Mouse (Mus musculus): ENCODE data around the gene Col6a2. TPM values are rescaled to one million over a fixed set of nuclear protein-coding genes. Genes with fewer than 3 reads are reported as not detected.

Col6a2 gene
- 164 and 184 TPM in 2 replicates for polyA plus RNA-seq (2014; fragmentation: Nextera tagmentation; extraction: Ambion mirVana)

- peak; percentile 96 for ATAC-seq (replicated peaks; ENCODE audit: low FRiP score, low TSS enrichment, low read depth)
- peak within 1 kb of the TSS; percentile 67 for H3K9ac ChIP-seq (ENCODE audit: low read length)
Observed at GRCm38 (mm10) chr10:76622928-76623680, at the start of gene Col6a2. Gene Col6a2 (minus strand): TSS chr10:76623630.

DNA sequence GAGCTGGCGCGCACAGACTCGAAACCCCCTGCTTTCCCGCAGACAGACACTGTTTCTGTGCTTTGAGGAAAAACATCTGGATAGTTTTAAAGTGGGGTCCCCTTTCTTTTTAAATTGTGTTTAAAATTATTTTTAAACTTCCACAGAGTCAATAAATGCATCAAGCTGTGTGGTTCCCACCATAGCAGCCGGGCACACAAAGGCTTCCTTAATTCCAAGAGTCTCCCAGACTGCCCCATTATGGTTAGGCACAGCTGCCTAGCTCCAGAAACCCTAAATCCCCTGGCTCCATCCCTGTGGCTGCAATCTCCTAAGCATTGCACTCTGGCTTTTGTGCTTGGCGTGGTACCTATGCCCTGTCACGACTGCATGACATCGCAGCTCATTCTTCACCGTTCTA, 48.5 kb upstream of the Col6a2 start:
- Histone ChIP-seq H3K4me2 (ENCODE audit: low read length) (no peak overlapping the region), H3K9me3 (ENCODE audit: control insufficient read depth, low read length) (no peaks in the 10 kb centered on the region), H3K36me3 (ENCODE audit: control insufficient read depth, insufficient read depth, low read length) (no peaks in the 10 kb centered on the region), H3K4me1 (replicated peaks; ENCODE audit: control insufficient read depth, insufficient read depth, low read length) (no peaks in the 10 kb centered on the region; the same call in 1 of the 2 replicates), H3K4me3 (ENCODE audit: low read depth, low read length) (no peak overlapping the region), H3K27me3 (replicated peaks; ENCODE audit: control insufficient read depth, insufficient read depth, low read length) (no peaks in the 10 kb centered on the region), H3K9ac (ENCODE audit: low read length) (no peak overlapping the region), H3K27ac (ENCODE audit: low read depth) (peak overlapping the region; percentile 62; the same call in 1 of the 2 replicates)
- ATAC-seq (replicated peaks; ENCODE audit: low FRiP score, low TSS enrichment, low read depth): no peak
- WGBS: 58% methylated on average over 9 of the region's 9 CpGs
- peak; percentile 51 for DNase-seq (ENCODE audit: low spot score)

More at GRCm38 (mm10) chr10:76622928-76623680, at the start of gene Col6a2:
- H3K27me3 ChIP-seq (replicated peaks; ENCODE audit: control insufficient read depth, insufficient read depth, low read length): no peaks in the 10 kb centered on the region
- H3K9me3 ChIP-seq (ENCODE audit: control insufficient read depth, low read length): no peaks in the 10 kb centered on the region
- peak within 1 kb of the TSS; percentile 80 for H3K4me2 ChIP-seq (ENCODE audit: low read length)
- DNase-seq (ENCODE audit: low spot score): peak; percentile 98
- peaks cover 18% of the 10 kb centered on the region for H3K4me1 ChIP-seq (replicated peaks; ENCODE audit: control insufficient read depth, insufficient read depth, low read length)
- WGBS: 3% methylated on average over 29 of the region's 31 CpGs
- H3K36me3 ChIP-seq (ENCODE audit: control insufficient read depth, insufficient read depth, low read length): 0 out of 2 replicates have a peak, but pooled peaks cover 5% of the 10 kb centered on the region
- peak within 1 kb of the TSS; percentile 85 for H3K27ac ChIP-seq (ENCODE audit: low read depth)
- H3K4me3 ChIP-seq (ENCODE audit: low read depth, low read length): peak within 1 kb of the TSS; percentile 61

DNA sequence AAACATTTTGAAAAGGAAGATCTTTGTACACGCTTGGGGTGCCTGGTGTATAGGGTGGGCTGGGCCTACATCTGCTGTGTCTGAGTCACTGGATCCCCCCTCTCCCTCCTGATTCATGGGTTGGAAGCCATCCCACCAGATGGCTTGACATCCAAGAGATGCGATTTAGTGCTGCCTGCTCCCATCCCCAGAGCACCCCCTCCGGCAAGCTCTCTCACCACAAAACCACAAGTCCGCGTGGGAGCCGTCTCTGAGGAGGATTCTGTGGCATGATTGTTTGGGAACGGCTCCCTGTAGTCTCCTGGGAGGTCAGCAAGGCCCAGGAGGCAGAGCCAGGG, 45.5 kb upstream of the Col6a2 start:
- peak; percentile 53 for DNase-seq (ENCODE audit: low spot score)
- H3K27ac ChIP-seq (ENCODE audit: low read depth): peak overlapping the region; percentile 57; the same call in 1 of the 2 replicates
- no peak overlapping the region for H3K4me3 ChIP-seq (ENCODE audit: low read depth, low read length)
- H3K27me3 ChIP-seq (replicated peaks; ENCODE audit: control insufficient read depth, insufficient read depth, low read length): no peaks in the 10 kb centered on the region
- H3K4me2 ChIP-seq (ENCODE audit: low read length): no peak overlapping the region
- peaks cover 9% of the 10 kb centered on the region for H3K4me1 ChIP-seq (replicated peaks; ENCODE audit: control insufficient read depth, insufficient read depth, low read length)
- peak; percentile 71; the same call in 1 of the 2 replicates for ATAC-seq (replicated peaks; ENCODE audit: low FRiP score, low TSS enrichment, low read depth)
- H3K36me3 ChIP-seq (ENCODE audit: control insufficient read depth, insufficient read depth, low read length): no peaks in the 10 kb centered on the region
- H3K9me3 ChIP-seq (ENCODE audit: control insufficient read depth, low read length): 0 out of 2 replicates have a peak, but pooled peaks cover 9% of the 10 kb centered on the region
- WGBS: 46% methylated on average over 7 of the region's 7 CpGs
- no peak overlapping the region for H3K9ac ChIP-seq (ENCODE audit: low read length)

GRCm38 (mm10) chr10:76668261-76668946, 45.0 kb upstream of the Col6a2 start:
- DNase-seq (ENCODE audit: low spot score): peak; percentile 43
- 72% methylated on average over 4 of the region's 4 CpGs for WGBS

GRCm38 (mm10) chr10:76667197-76667805, 43.9 kb upstream of the Col6a2 start:
- H3K27ac ChIP-seq (ENCODE audit: low read depth): no peak overlapping the region
- no peak overlapping the region for H3K4me3 ChIP-seq (ENCODE audit: low read depth, low read length)
- 94% methylated on average over 1 of the region's 1 CpGs for WGBS
- H3K9ac ChIP-seq (ENCODE audit: low read length): no peak overlapping the region
- H3K9me3 ChIP-seq (ENCODE audit: control insufficient read depth, low read length): 0 out of 2 replicates have a peak, but pooled peaks cover 9% of the 10 kb centered on the region
- H3K36me3 ChIP-seq (ENCODE audit: control insufficient read depth, insufficient read depth, low read length): no peaks in the 10 kb centered on the region
- DNase-seq (ENCODE audit: low spot score) (peak; percentile 33), ATAC-seq (replicated peaks; ENCODE audit: low FRiP score, low TSS enrichment, low read depth) (no peak)
- no peaks in the 10 kb centered on the region for H3K27me3 ChIP-seq (replicated peaks; ENCODE audit: control insufficient read depth, insufficient read depth, low read length)
- H3K4me2 ChIP-seq (ENCODE audit: low read length): no peak overlapping the region
- H3K4me1 ChIP-seq (replicated peaks; ENCODE audit: control insufficient read depth, insufficient read depth, low read length): peaks cover 13% of the 10 kb centered on the region

More at GRCm38 (mm10) chr10:76668261-76668946, 45.0 kb upstream of the Col6a2 start:
- Histone ChIP-seq H3K9me3 (ENCODE audit: control insufficient read depth, low read length) (0 out of 2 replicates have a peak, but pooled peaks cover 9% of the 10 kb centered on the region), H3K4me2 (ENCODE audit: low read length) (no peak overlapping the region), H3K27me3 (replicated peaks; ENCODE audit: control insufficient read depth, insufficient read depth, low read length) (no peaks in the 10 kb centered on the region), H3K9ac (ENCODE audit: low read length) (no peak overlapping the region), H3K4me3 (ENCODE audit: low read depth, low read length) (no peak overlapping the region), H3K27ac (ENCODE audit: low read depth) (peak overlapping the region; percentile 52), H3K4me1 (replicated peaks; ENCODE audit: control insufficient read depth, insufficient read depth, low read length) (peaks cover 12% of the 10 kb centered on the region), H3K36me3 (ENCODE audit: control insufficient read depth, insufficient read depth, low read length) (no peaks in the 10 kb centered on the region)
- ATAC-seq (replicated peaks; ENCODE audit: low FRiP score, low TSS enrichment, low read depth): peak; percentile 14; the same call in 1 of the 2 replicates

- H3K27ac ChIP-seq (ENCODE audit: low read depth): peak overlapping the region; percentile 83
- WGBS: 94% methylated on average over 11 of the region's 11 CpGs
- DNase-seq (ENCODE audit: low spot score): no peak
Observed at GRCm38 (mm10) chr10:76665551-76665950, 42.1 kb upstream of the Col6a2 start.

DNA sequence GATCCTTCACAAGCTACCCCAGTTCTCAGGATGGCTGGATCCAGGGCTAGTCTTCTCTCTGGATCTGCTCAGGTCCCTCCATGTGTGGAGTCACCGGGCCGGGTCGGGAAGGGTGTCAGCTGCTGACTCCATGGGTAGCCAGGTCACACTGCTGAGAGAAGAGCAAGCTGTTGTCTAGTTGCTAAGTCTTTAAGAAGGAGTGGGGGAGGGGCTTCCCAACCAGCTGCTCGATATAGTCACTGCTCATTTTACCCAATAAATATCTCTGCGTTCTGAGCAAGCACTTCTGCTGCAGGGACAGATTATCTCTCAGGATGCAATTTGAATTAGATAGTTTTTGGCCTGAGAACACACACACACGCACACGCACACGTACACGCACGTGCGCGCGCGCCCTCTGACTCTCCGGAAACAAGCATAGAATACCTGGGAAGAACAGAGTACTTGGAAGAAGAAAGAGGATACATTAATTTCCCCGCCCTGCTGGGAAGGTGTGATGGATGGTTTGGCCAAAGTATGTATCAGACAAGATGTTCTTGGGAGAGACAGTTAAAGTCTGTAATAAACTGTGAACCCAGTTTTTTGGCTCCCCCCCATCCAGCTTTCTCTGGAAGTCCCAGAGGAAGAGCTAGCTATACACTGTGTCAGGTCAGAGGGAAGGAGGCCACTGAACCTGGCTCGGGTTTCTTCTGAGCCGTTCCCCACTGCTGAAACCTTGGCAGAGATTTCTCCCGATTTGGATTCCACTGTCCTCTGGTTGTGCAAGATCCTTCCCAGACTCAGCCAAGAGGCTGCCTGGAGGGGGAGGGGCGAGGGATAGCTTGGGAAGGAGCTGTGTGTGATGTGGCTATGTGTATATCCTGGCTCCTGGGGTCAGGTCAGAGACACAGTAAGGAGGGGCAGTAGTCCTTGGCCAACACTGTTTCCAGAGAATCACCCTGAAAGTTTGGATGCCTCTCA, 41.0 kb upstream of the Col6a2 start:
- WGBS: 60% methylated on average over 20 of the region's 20 CpGs
- peak; percentile 70 for ATAC-seq (replicated peaks; ENCODE audit: low FRiP score, low TSS enrichment, low read depth)
- H3K9me3 ChIP-seq (ENCODE audit: control insufficient read depth, low read length): 0 out of 2 replicates have a peak, but pooled peaks cover 9% of the 10 kb centered on the region

More at GRCm38 (mm10) chr10:76665551-76665950, 42.1 kb upstream of the Col6a2 start:
- H3K4me2 ChIP-seq (ENCODE audit: low read length): no peak overlapping the region
- H3K27me3 ChIP-seq (replicated peaks; ENCODE audit: control insufficient read depth, insufficient read depth, low read length): no peaks in the 10 kb centered on the region
- ATAC-seq (replicated peaks; ENCODE audit: low FRiP score, low TSS enrichment, low read depth): no peak
- 0 out of 2 replicates have a peak, but pooled peaks cover 9% of the 10 kb centered on the region for H3K9me3 ChIP-seq (ENCODE audit: control insufficient read depth, low read length)
- H3K4me1 ChIP-seq (replicated peaks; ENCODE audit: control insufficient read depth, insufficient read depth, low read length): peaks cover 13% of the 10 kb centered on the region
- H3K9ac ChIP-seq (ENCODE audit: low read length): no peak overlapping the region
- no peaks in the 10 kb centered on the region for H3K36me3 ChIP-seq (ENCODE audit: control insufficient read depth, insufficient read depth, low read length)
- no peak overlapping the region for H3K4me3 ChIP-seq (ENCODE audit: low read depth, low read length)

More for the DNA sequence above, 41.0 kb upstream of the Col6a2 start:
- peaks cover 13% of the 10 kb centered on the region for H3K4me1 ChIP-seq (replicated peaks; ENCODE audit: control insufficient read depth, insufficient read depth, low read length)
- peak; percentile 67 for DNase-seq (ENCODE audit: low spot score)
- H3K36me3 ChIP-seq (ENCODE audit: control insufficient read depth, insufficient read depth, low read length): no peaks in the 10 kb centered on the region
- H3K4me2 ChIP-seq (ENCODE audit: low read length): no peak overlapping the region
- no peaks in the 10 kb centered on the region for H3K27me3 ChIP-seq (replicated peaks; ENCODE audit: control insufficient read depth, insufficient read depth, low read length)
- H3K27ac ChIP-seq (ENCODE audit: low read depth): peak overlapping the region; percentile 83
- no peak overlapping the region for H3K4me3 ChIP-seq (ENCODE audit: low read depth, low read length)
- no peak overlapping the region for H3K9ac ChIP-seq (ENCODE audit: low read length)

All from intestine, embryonic 14.5 days (tissue).